In genomic region chr6:34776396-34776795, GRCm38 (mm10) we compare ENCODE assay signal across 26 mouse cellular contexts.
"Had no signal": no experiment of that assay in that cellular context is flagged by ENCODE, and none has a peak within 500 bp of the region (broad histone marks: within the 10 kb centered on the region; RNA-seq: fewer than 3 reads in every experiment).

No protein-coding gene starts in this region.

- H3K4me2 ChIP-seq: heart, embryonic 12.5 days; hindbrain, embryonic 13.5 days; kidney, embryonic 15.5 days; limb, embryonic 13.5 days; limb, embryonic 15.5 days; liver, embryonic 12.5 days had no signal

- H3K4me1 ChIP-seq: hindbrain, embryonic 13.5 days; limb, embryonic 13.5 days had no signal

- H3K4me3 ChIP-seq: gastrocnemius, adult 2 months; heart, embryonic 10.5 days; heart, embryonic 12.5 days; hindbrain, embryonic 10.5 days; hindbrain, embryonic 13.5 days; kidney, embryonic 15.5 days; limb, embryonic 13.5 days; limb, embryonic 15.5 days; liver, embryonic 12.5 days had no signal

- H3K9ac ChIP-seq: heart, embryonic 12.5 days; hindbrain, embryonic 13.5 days; kidney, embryonic 15.5 days; limb, embryonic 13.5 days; limb, embryonic 15.5 days; liver, embryonic 12.5 days; liver, embryonic 14.5 days had no signal

- H3K27me3 ChIP-seq: heart, embryonic 12.5 days; hindbrain, embryonic 13.5 days; kidney, embryonic 15.5 days; limb, embryonic 13.5 days; limb, embryonic 15.5 days; liver, embryonic 12.5 days had no signal

- H3K9me3 ChIP-seq: heart, embryonic 10.5 days; heart, embryonic 12.5 days; hindbrain, embryonic 10.5 days; hindbrain, embryonic 13.5 days; kidney, embryonic 15.5 days; limb, embryonic 13.5 days; limb, embryonic 15.5 days; liver, embryonic 12.5 days had no signal

- ATAC-seq: hindbrain, embryonic 16.5 days; intestine, embryonic 16.5 days; liver, embryonic 12.5 days had no signal

- DNase-seq: gastrocnemius, adult 2 months; gastrocnemius, postnatal 10 days; gastrocnemius, postnatal 25 days; heart, adult 18-20 months; heart, postnatal 10 days; heart, postnatal 4 days; kidney, adult 11 months; kidney, adult 2 months; kidney, adult 9 months; kidney, postnatal 14 days; kidney, postnatal 36 days; layer of hippocampus, adult 9-11 months; layer of hippocampus, postnatal 36 days; left cerebral cortex, postnatal 4 days had no signal

- H3K27ac ChIP-seq: gastrocnemius, adult 2 months; heart, embryonic 10.5 days; hindbrain, embryonic 10.5 days; hindbrain, embryonic 13.5 days; kidney, embryonic 15.5 days; kidney, postnatal 0 days; limb, embryonic 13.5 days; limb, embryonic 15.5 days; liver, embryonic 12.5 days; liver, embryonic 14.5 days had no signal
